Mouse (Mus musculus) stomach, postnatal 0 days (tissue): Measurements from ENCODE around the gene Bcor. TPM values are rescaled to one million over a fixed set of nuclear protein-coding genes. Genes with fewer than 3 reads are reported as not detected.

ENCODE experiments used
- ATAC-seq: fragments of 200-750 bp; cut with Nextera tagmentation; 2 replicates; pipeline ENCODE4 v1.8.0; 2017; ENCODE audit not compliant: low FRiP score, low TSS enrichment
- DNase-seq: peaks from one replicate; pipeline ENCODE4 v3.0.0-alpha.2; 2016; ENCODE audit warnings: low spot score
- H3K27ac ChIP-seq: fragments of 300-500 bp; sonication (generic); replicated peaks from 2 replicates; pipeline ENCODE4 v1.5.1; 2014; ENCODE audit warnings: mild to moderate bottlenecking, control low read depth
- H3K27me3 ChIP-seq: fragments of 300-500 bp; sonication (generic); 2 replicates; pipeline ENCODE4 v1.6.1; 2014; ENCODE audit warnings: low read length; ENCODE audit not compliant: control insufficient read depth, insufficient read depth
- H3K36me3 ChIP-seq: fragments of 300-500 bp; sonication (generic); 2 replicates; pipeline ENCODE4 v1.6.1; 2014; ENCODE audit warnings: low read length, mixed read lengths; ENCODE audit not compliant: control insufficient read depth, insufficient read depth
- H3K4me1 ChIP-seq: fragments of 300-500 bp; sonication (generic); replicated peaks from 2 replicates; pipeline ENCODE4 v1.6.1; 2014; ENCODE audit warnings: antibody characterized with exemption; ENCODE audit not compliant: control insufficient read depth, insufficient read depth
- H3K4me2 ChIP-seq: fragments of 300-500 bp; sonication (generic); replicated peaks from 2 replicates; pipeline ENCODE4 v1.6.1; 2014; ENCODE audit warnings: low read depth, mild to moderate bottlenecking, control low read depth, moderate library complexity
- H3K4me3 ChIP-seq: fragments of 300-500 bp; sonication (generic); 2 replicates; pipeline ENCODE4 v1.5.1; 2014; ENCODE audit warnings: low read depth, low read length, control low read depth
- H3K9ac ChIP-seq: fragments of 300-500 bp; sonication (generic); 2 replicates; pipeline ENCODE4 v1.6.1; 2014; ENCODE audit warnings: mild to moderate bottlenecking, low read length, control low read depth, mixed read lengths
- H3K9me3 ChIP-seq: fragments of 300-500 bp; sonication (generic); 2 replicates; pipeline ENCODE4 v1.6.1; 2016; ENCODE audit warnings: low read length; ENCODE audit not compliant: control insufficient read depth
- CTCF ChIP-seq: IDR thresholded peaks from 2 replicates; pipeline ENCODE4 v1.5.1; 2016; ENCODE audit warnings: antibody characterized with exemption, low read depth, mild to moderate bottlenecking, moderate library complexity
- EP300 ChIP-seq: optimal IDR thresholded peaks from 2 replicates; pipeline ENCODE3; 2016; ENCODE audit warnings: antibody characterized with exemption
- WGBS: fragments of 180-500 bp; shearing (Covaris S2); extraction: QIAGEN DNeasy Blood & Tissue Kit; methylation state at CpG from one replicate; pipeline ENCODE4 v1.1.7; 2014; 5-methylcytosine and 5-hydroxymethylcytosine counted together
- polyA plus RNA-seq: library from polyadenylated mRNA; unstranded; fragments of >200 nt; fragmentation: Nextera tagmentation; extraction: Ambion mirVana; gene quantifications from 2 replicates; pipeline ENCODE4 v1.2.1, GENCODE M21; 2015

The Bcor gene
- polyA plus RNA-seq, 1 experiment from 2014 or later: 5.5 TPM

- Histone ChIP-seq H3K9me3 (no peaks in the 10 kb centered on the region), H3K4me2 (peak overlapping the region; percentile 56), H3K27me3 (no peaks in the 10 kb centered on the region), H3K4me3 (peak overlapping the region; percentile 40), H3K36me3 (no peaks in the 10 kb centered on the region), H3K4me1 (no peaks in the 10 kb centered on the region), H3K9ac (peak overlapping the region; percentile 53; the same call in 1 of the 2 replicates), H3K27ac (peak overlapping the region; percentile 75)
- TF ChIP-seq EP300 (no peak), CTCF (no peak)
- 5% methylated on average over 42 of the region's 44 CpGs for WGBS
- DNase-seq (peak; percentile 62), ATAC-seq (peak; percentile 67)
Measured at GRCm38 (mm10) chrX:12158244-12158820, 1.8 kb downstream of the Bcor start.

DNA sequence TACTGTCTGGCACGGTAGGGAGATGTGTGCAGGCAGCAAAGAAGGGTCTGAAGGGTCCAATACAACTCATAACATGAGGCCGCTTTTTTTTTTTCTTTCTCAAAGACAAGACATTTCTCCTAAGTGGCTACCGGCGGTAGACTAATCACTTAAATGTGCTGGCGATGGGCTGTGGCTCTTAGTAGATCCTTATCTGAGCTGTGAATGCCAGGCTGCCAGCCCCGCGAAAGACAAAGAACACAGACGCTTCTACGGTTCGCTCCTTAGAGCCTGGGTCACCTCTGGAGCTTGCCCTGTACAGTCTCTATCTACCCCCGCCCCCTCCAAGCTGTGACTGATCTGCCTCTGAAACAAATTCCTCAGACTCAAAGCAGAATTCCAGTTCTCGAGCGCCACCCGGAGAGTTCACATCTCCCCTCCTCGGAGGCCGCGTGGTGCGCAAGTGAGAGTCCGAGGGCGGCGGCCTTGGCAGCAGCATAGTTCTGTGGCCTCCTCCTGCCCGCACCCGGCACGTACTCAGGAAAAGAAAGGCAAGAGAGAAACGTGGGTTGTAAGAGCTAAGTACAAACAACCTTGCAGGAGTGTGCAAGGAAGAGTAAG is 2.7 kb downstream of the Bcor start:
- peak; percentile 38 for TF ChIP-seq CTCF
- no peak for TF ChIP-seq EP300
- Histone ChIP-seq H3K4me1 (no peaks in the 10 kb centered on the region), H3K27me3 (no peaks in the 10 kb centered on the region), H3K4me2 (peak overlapping the region; percentile 56; the same call in 1 of the 2 replicates), H3K9ac (no peak overlapping the region), H3K9me3 (no peaks in the 10 kb centered on the region), H3K4me3 (no peak overlapping the region), H3K27ac (no peak overlapping the region), H3K36me3 (no peaks in the 10 kb centered on the region)
- ATAC-seq (no peak), DNase-seq (peak; percentile 51)
- WGBS: 12% methylated on average over 25 of the region's 25 CpGs

DNA sequence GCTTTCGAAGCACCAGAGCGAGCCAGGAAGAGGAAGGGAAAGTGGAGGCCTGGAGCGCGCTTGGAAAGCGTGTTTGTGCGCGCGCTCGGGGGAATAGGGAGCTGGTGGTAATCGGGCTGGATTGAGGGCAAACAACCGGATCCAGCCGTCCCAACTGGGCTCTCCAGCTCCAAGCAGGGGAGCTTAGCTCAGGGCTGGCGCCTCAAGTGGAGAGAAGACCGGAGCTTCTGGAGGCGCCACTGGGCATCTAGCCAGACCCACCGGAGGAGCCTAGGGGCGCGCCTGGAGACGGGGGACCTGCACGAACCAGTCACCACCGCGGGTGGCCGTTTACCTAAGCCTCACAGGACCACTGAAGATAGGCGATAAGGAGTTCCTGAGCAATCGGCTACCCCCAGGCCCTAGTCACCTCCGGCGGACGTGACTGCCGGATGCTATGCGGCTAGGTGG is 4.3 kb downstream of the Bcor start:
- TF ChIP-seq EP300 (no peak), CTCF (peak; percentile 55)
- Histone ChIP-seq H3K27me3 (no peaks in the 10 kb centered on the region), H3K36me3 (no peaks in the 10 kb centered on the region), H3K4me1 (no peaks in the 10 kb centered on the region), H3K4me2 (peak overlapping the region; percentile 47), H3K27ac (no peak overlapping the region; the same call in 1 of the 2 replicates), H3K4me3 (peak overlapping the region; percentile 26), H3K9ac (0 out of 2 replicates have a peak overlapping the region, but pooled peaks have one; percentile 13), H3K9me3 (no peaks in the 10 kb centered on the region)
- DNase-seq (peak; percentile 69), ATAC-seq (peak; percentile 55)
- 11% methylated on average over 26 of the region's 30 CpGs for WGBS

GRCm38 (mm10) chrX:12155068-12155840 is 4.9 kb downstream of the Bcor start:
- Histone ChIP-seq H3K27ac (no peak overlapping the region; the same call in 1 of the 2 replicates), H3K27me3 (no peaks in the 10 kb centered on the region), H3K9ac (0 out of 2 replicates have a peak overlapping the region, but pooled peaks have one; percentile 13), H3K4me1 (no peaks in the 10 kb centered on the region), H3K9me3 (no peaks in the 10 kb centered on the region), H3K4me3 (peak overlapping the region; percentile 26), H3K4me2 (peak overlapping the region; percentile 47), H3K36me3 (no peaks in the 10 kb centered on the region)
- TF ChIP-seq CTCF (no peak), EP300 (no peak)
- ATAC-seq (no peak), DNase-seq (no peak)
- WGBS: 39% methylated on average over 26 of the region's 30 CpGs

- no peak overlapping the region for H3K4me3 ChIP-seq
- H3K27me3 ChIP-seq: no peaks in the 10 kb centered on the region
- H3K9me3 ChIP-seq: no peaks in the 10 kb centered on the region
- ATAC-seq (no peak), DNase-seq (no peak)
- no peak overlapping the region for H3K9ac ChIP-seq
- no peak overlapping the region for H3K4me2 ChIP-seq
- WGBS: 38% methylated on average over 31 of the region's 31 CpGs
- TF ChIP-seq CTCF: peak; percentile 30; the same call in 1 of the 2 replicates
- TF ChIP-seq EP300: no peak
- H3K4me1 ChIP-seq: no peaks in the 10 kb centered on the region
- no peaks in the 10 kb centered on the region for H3K36me3 ChIP-seq
- H3K27ac ChIP-seq: no peak overlapping the region
Measured at GRCm38 (mm10) chrX:12153141-12154095, 6.7 kb downstream of the Bcor start.
